In the genomic region with DNA sequence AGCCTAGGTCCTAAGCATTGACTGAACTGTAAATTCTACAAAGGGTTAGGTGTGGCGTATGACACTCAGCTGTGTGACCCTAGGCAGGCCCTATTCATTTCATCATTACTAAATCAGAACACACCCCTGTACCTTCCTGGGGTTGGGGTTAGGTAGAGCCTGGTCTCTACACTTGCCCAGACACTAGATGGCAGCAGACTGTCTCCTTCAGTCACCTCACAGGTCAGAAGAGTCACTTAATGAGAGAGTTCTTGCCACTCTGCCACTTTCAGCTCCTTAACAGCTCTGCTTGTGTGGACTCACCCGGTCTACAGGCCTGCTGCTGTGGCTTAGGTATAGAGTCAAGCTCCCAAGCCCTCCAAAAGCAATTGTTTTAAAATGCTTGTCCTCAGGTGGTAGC, we compare ENCODE assay signal across 11 mouse cellular contexts. TPM values are rescaled to one million over a fixed set of nuclear protein-coding genes. Genes with fewer than 3 reads are reported as not detected.
DNase-seq lines count a peak whose midpoint lies in the region; ATAC-seq and TF ChIP-seq lines count a peak whose summit lies in the region.
"Had no signal": no experiment of that assay in that cellular context is flagged by ENCODE, and none has a peak within 500 bp of the region (broad histone marks: within the 10 kb centered on the region; RNA-seq: fewer than 3 reads in every experiment).

No protein-coding gene starts in this region.

- H3K9ac ChIP-seq in heart, embryonic 11.5 days (ENCODE audit: low read depth, low read length): no peak overlapping the region
- no peak overlapping the region for H3K9ac ChIP-seq in forebrain, embryonic 15.5 days (replicated peaks)
- H3K9ac ChIP-seq: embryonic facial prominence, embryonic 12.5 days; hindbrain, embryonic 13.5 days had no signal

- no peak overlapping the region for H3K4me2 ChIP-seq in heart, embryonic 11.5 days
- H3K4me2 ChIP-seq in forebrain, embryonic 15.5 days (replicated peaks): no peak overlapping the region
- H3K4me2 ChIP-seq: embryonic facial prominence, embryonic 12.5 days; hindbrain, embryonic 13.5 days had no signal

- 72% methylated on average over 2 of the region's 2 CpGs for WGBS in heart, embryonic 11.5 days (ENCODE audit: insufficient replicate concordance)
- 87% methylated on average over 2 of the region's 2 CpGs for WGBS in thymus, adult 2 months
- WGBS in forebrain, embryonic 15.5 days: 82% methylated on average over 2 of the region's 2 CpGs

- no peaks in the 10 kb centered on the region for H3K9me3 ChIP-seq in heart, embryonic 11.5 days (replicated peaks; ENCODE audit: control insufficient read depth, low read length)
- no peaks in the 10 kb centered on the region for H3K9me3 ChIP-seq in forebrain, embryonic 15.5 days
- H3K9me3 ChIP-seq: embryonic facial prominence, embryonic 12.5 days; hindbrain, embryonic 13.5 days had no signal

- no peaks in the 10 kb centered on the region for H3K27me3 ChIP-seq in heart, embryonic 11.5 days (ENCODE audit: control insufficient read depth, insufficient read depth, low read length)
- no peaks in the 10 kb centered on the region for H3K27me3 ChIP-seq in thymus, adult 2 months (ENCODE audit: control insufficient read depth, insufficient read depth, low read length)
- no peaks in the 10 kb centered on the region for H3K27me3 ChIP-seq in forebrain, embryonic 15.5 days
- H3K27me3 ChIP-seq: hindbrain, embryonic 13.5 days had no signal

- no peak for TF ChIP-seq POLR2A in thymus, adult 2 months (IDR thresholded peaks at IDR 0.05; ENCODE audit: control insufficient read depth, extremely low read depth, insufficient read depth, low read length, poor library complexity)

- no peak for ATAC-seq in heart, embryonic 11.5 days (replicated peaks; ENCODE audit: insufficient number of reproducible peaks, low FRiP score, low TSS enrichment)
- ATAC-seq in forebrain, embryonic 15.5 days (replicated peaks): no peak

- no peaks in the 10 kb centered on the region for H3K4me1 ChIP-seq in heart, embryonic 11.5 days (ENCODE audit: control insufficient read depth, insufficient read depth, low read length)
- H3K4me1 ChIP-seq in thymus, adult 2 months (replicated peaks; ENCODE audit: control insufficient read depth, insufficient read depth, low read length): no peaks in the 10 kb centered on the region
- H3K4me1 ChIP-seq in forebrain, embryonic 15.5 days: 0 out of 2 replicates have a peak, but pooled peaks cover 5% of the 10 kb centered on the region
- H3K4me1 ChIP-seq: embryonic facial prominence, embryonic 12.5 days had no signal

- no peak overlapping the region for H3K4me3 ChIP-seq in heart, embryonic 11.5 days (ENCODE audit: low read depth, low read length)
- no peak overlapping the region for H3K4me3 ChIP-seq in thymus, adult 2 months (ENCODE audit: control insufficient read depth, insufficient read depth, low read length)
- H3K4me3 ChIP-seq in forebrain, embryonic 15.5 days: no peak overlapping the region
- H3K4me3 ChIP-seq: embryonic facial prominence, embryonic 12.5 days; hindbrain, embryonic 13.5 days had no signal

- H3K27ac ChIP-seq in heart, embryonic 11.5 days (ENCODE audit: low read depth, low read length): no peak overlapping the region
- no peak overlapping the region for H3K27ac ChIP-seq in thymus, adult 2 months (ENCODE audit: control insufficient read depth, insufficient read depth, low read length)
- H3K27ac ChIP-seq in forebrain, embryonic 15.5 days (replicated peaks): no peak overlapping the region
- H3K27ac ChIP-seq: embryonic facial prominence, embryonic 12.5 days; hindbrain, embryonic 13.5 days; macrophage had no signal

- DNase-seq in heart, adult 18-20 months: peak; percentile 37 to 52
- peak; percentile 61 for DNase-seq in thymus, adult 2 months
- no peak for DNase-seq in thymus, adult 18-20 months
- peak; percentile 58 to 69 for DNase-seq in lung, adult 18-20 months
- DNase-seq in frontal cortex, postnatal 36 days (ENCODE audit: low spot score in 2 of 2): no peak
- no peak for DNase-seq in ovary, postnatal 14 days (ENCODE audit: low spot score)

- TF ChIP-seq CTCF in thymus, adult 2 months (IDR thresholded peaks at IDR 0.05; ENCODE audit: borderline replicate concordance, control insufficient read depth, extremely low read depth, insufficient read depth, low read length, poor library complexity): no peak

- H3K36me3 ChIP-seq in heart, embryonic 11.5 days (ENCODE audit: control insufficient read depth, insufficient read depth, low read length): no peaks in the 10 kb centered on the region
- H3K36me3 ChIP-seq in thymus, adult 2 months (ENCODE audit: control insufficient read depth, insufficient read depth, low read length): peaks cover 36% of the 10 kb centered on the region
- H3K36me3 ChIP-seq in forebrain, embryonic 15.5 days: no peaks in the 10 kb centered on the region; the same call in 1 of the 2 replicates
- H3K36me3 ChIP-seq: embryonic facial prominence, embryonic 12.5 days; hindbrain, embryonic 13.5 days had no signal

RNA-seq across cellular contexts. Expression of gene Gm37419, which starts 25.9 kb away (rescaled TPM):
- not detected for total RNA-seq in heart, adult 18-20 months (2021)
- not detected in 2 replicates for polyA plus RNA-seq in heart, embryonic 11.5 days (2014; fragmentation: Nextera tagmentation; extraction: Ambion mirVana)
- not detected in 2 replicates for polyA plus RNA-seq in thymus, adult 2 months (2012; rRNA removed)
- polyA plus RNA-seq in forebrain, embryonic 15.5 days (2015; fragmentation: Nextera tagmentation; extraction: Ambion mirVana): 17.2 TPM in 1 of 2 replicates, not detected in the other
- polyA plus RNA-seq: embryonic facial prominence, embryonic 12.5 days; hindbrain, embryonic 13.5 days; macrophage had no signal

RNA-seq across cellular contexts. Expression of gene Bcl6, which starts 26.3 kb away (rescaled TPM):
- 10 to 100 TPM; 21.2 to 24.4 TPM for total RNA-seq in heart, adult 18-20 months (2021)
- 0.27 and 0.40 TPM in 2 replicates for polyA plus RNA-seq in heart, embryonic 11.5 days (2014; fragmentation: Nextera tagmentation; extraction: Ambion mirVana)
- polyA plus RNA-seq in thymus, adult 2 months (2012; rRNA removed): 103 and 116 TPM in 2 replicates
- polyA plus RNA-seq in forebrain, embryonic 15.5 days (2015; fragmentation: Nextera tagmentation; extraction: Ambion mirVana): 1.6 and 2.6 TPM in 2 replicates

RNA-seq across cellular contexts. Expression of gene Rtp2, which starts 30.2 kb away (rescaled TPM):
- total RNA-seq in heart, adult 18-20 months (2021): not detected
- not detected in 2 replicates for polyA plus RNA-seq in heart, embryonic 11.5 days (2014; fragmentation: Nextera tagmentation; extraction: Ambion mirVana)
- not detected in 2 replicates for polyA plus RNA-seq in thymus, adult 2 months (2012; rRNA removed)
- polyA plus RNA-seq in forebrain, embryonic 15.5 days (2015; fragmentation: Nextera tagmentation; extraction: Ambion mirVana): not detected in 2 replicates
- polyA plus RNA-seq: hindbrain, embryonic 13.5 days; macrophage had no signal

Comparison
In these comparisons a context has a peak if more than half of its experiments do, and no peak if none do; other contexts are left out.
1. DNase-seq: peak in heart, adult 18-20 months (2 of 2), thymus, adult 2 months (single experiment) and lung, adult 18-20 months (2 of 2); none in thymus, adult 18-20 months (0 of 2), frontal cortex, postnatal 36 days (0 of 2) and ovary, postnatal 14 days (single experiment).
2. RNA of gene Bcl6, which starts 26.3 kb away (polyA plus RNA-seq): 103 to 116 TPM in thymus, adult 2 months; 1.6 to 2.6 TPM in forebrain, embryonic 15.5 days and 0.27 to 0.40 TPM in heart, embryonic 11.5 days; every median in the first group is over 10 times any median in the second.